Mouse (Mus musculus): ENCODE data around the gene Foxk2. TPM values are rescaled to one million over a fixed set of nuclear protein-coding genes. Genes with fewer than 3 reads are reported as not detected.
"Not testable (repeated sequence)": the region's sequence is repeated elsewhere in the genome, so short reads cannot be mapped to it uniquely, and the experiment has no call there.

Gene Foxk2
- polyA plus RNA-seq, 1 experiment from 2014 or later: 6.0 TPM

DNA sequence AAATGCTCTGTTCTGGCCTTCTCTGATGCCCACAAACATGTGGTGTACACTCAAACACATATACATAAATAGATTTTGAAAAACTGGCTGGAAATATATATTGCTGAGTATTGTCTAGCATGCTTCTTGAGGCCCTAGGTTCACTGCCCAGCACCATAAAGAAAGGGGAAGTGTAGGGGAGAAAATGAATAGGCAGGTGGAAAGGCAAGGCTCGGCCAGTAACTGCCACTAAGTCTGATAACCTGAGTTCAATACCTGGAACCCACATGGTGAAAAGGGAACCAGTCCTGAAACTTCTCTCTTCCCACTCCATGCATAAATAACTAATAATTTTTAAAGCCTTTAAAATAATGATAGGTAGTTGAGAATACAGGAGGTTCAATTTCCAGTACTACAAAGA lies 79.9 kb downstream of the Foxk2 start:
- H3K27me3 ChIP-seq (replicated peaks): no peaks in the 10 kb centered on the region
- H3K4me2 ChIP-seq: no peak overlapping the region
- no peak for ATAC-seq (ENCODE audit: insufficient number of reproducible peaks, low FRiP score)
- peaks cover 35% of the 10 kb centered on the region for H3K36me3 ChIP-seq
- H3K4me3 ChIP-seq: no peak overlapping the region
- H3K4me1 ChIP-seq (replicated peaks): no peaks in the 10 kb centered on the region
- WGBS: 81% methylated on average over 1 of the region's 1 CpGs
- no peak overlapping the region for H3K27ac ChIP-seq (ENCODE audit: poor library complexity, severe bottlenecking)
- no peak overlapping the region for H3K9ac ChIP-seq
- H3K9me3 ChIP-seq (replicated peaks): no peaks in the 10 kb centered on the region

GRCm38 (mm10) chr11:121340287-121340686 lies 80.5 kb downstream of the Foxk2 start:
- Histone ChIP-seq H3K4me3 (no peak overlapping the region), H3K27me3 (replicated peaks) (no peaks in the 10 kb centered on the region), H3K36me3 (peaks cover 30% of the 10 kb centered on the region), H3K4me2 (no peak overlapping the region), H3K9ac (no peak overlapping the region), H3K27ac (ENCODE audit: poor library complexity, severe bottlenecking) (no peak overlapping the region), H3K4me1 (replicated peaks) (no peaks in the 10 kb centered on the region), H3K9me3 (replicated peaks) (no peaks in the 10 kb centered on the region)
- WGBS: 85% methylated on average over 1 of the region's 1 CpGs
- ATAC-seq (ENCODE audit: insufficient number of reproducible peaks, low FRiP score): no peak

GRCm38 (mm10) chr11:121342423-121342822 lies 82.6 kb downstream of the Foxk2 start:
- H3K4me2 ChIP-seq; H3K9me3 ChIP-seq (replicated peaks): not testable (repeated sequence)
- peaks cover 30% of the 10 kb centered on the region for H3K36me3 ChIP-seq

DNA sequence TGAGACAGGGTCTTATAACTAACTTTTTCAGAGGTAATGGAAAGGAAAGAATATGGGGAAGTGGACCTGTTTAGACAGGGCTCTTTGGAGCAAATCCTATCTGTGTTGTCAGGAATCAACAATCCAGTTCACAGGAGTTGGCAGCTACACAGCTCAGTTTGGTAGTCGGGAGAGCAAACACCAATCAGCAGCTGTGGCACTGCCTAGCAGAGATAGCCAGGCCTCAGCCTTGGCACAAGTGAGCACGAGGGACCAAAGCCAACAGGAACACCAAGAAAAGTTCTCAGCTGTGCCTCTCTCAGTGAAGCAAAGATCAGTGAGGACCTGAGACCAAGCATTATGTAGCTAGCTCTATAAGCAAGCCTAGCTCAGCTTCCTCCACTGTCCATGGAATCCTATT lies 87.2 kb downstream of the Foxk2 start:
- no peak for ATAC-seq (ENCODE audit: insufficient number of reproducible peaks, low FRiP score)
- Histone ChIP-seq H3K4me3 (no peak overlapping the region), H3K36me3 (peaks cover 41% of the 10 kb centered on the region), H3K27ac (ENCODE audit: poor library complexity, severe bottlenecking) (no peak overlapping the region), H3K27me3 (replicated peaks) (no peaks in the 10 kb centered on the region), H3K9me3 (replicated peaks) (no peaks in the 10 kb centered on the region), H3K4me1 (replicated peaks) (0 out of 2 replicates have a peak, but pooled peaks cover 7% of the 10 kb centered on the region), H3K9ac (no peak overlapping the region), H3K4me2 (no peak overlapping the region)
- 82% methylated on average over 2 of the region's 2 CpGs for WGBS

More at GRCm38 (mm10) chr11:121342423-121342822, 82.6 kb downstream of the Foxk2 start:
- not testable (repeated sequence) for H3K4me1 ChIP-seq (replicated peaks); H3K27me3 ChIP-seq (replicated peaks); H3K27ac ChIP-seq (ENCODE audit: poor library complexity, severe bottlenecking); H3K4me3 ChIP-seq; ATAC-seq (ENCODE audit: insufficient number of reproducible peaks, low FRiP score); H3K9ac ChIP-seq
- WGBS: 10% methylated on average over 1 of the region's 1 CpGs

DNA sequence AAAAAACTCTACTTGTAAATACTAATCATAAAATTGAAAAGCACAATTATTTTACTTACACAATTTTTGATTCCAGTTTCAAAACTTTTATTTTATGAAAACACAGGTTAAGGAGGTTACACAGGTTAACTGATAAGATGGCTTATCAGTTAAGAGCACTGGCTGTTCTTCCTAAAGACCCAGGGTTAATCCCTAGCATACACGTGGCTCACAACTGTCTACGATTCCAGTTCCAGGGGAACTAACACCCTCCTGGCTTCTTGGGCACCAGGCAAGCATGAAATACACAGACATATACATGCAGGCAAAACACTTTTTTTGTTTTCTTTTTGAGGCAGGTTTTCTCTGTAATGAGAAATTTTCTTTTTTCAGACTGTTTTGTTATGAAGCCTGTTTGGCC lies 88.4 kb downstream of the Foxk2 start:
- H3K4me2 ChIP-seq: no peak overlapping the region
- H3K9ac ChIP-seq: no peak overlapping the region
- H3K9me3 ChIP-seq (replicated peaks): no peaks in the 10 kb centered on the region
- no peak overlapping the region for H3K27ac ChIP-seq (ENCODE audit: poor library complexity, severe bottlenecking)
- 89% methylated on average over 2 of the region's 2 CpGs for WGBS
- no peak overlapping the region for H3K4me3 ChIP-seq
- ATAC-seq (ENCODE audit: insufficient number of reproducible peaks, low FRiP score): no peak
- peaks cover 17% of the 10 kb centered on the region for H3K4me1 ChIP-seq (replicated peaks)
- H3K36me3 ChIP-seq: peaks cover 41% of the 10 kb centered on the region
- H3K27me3 ChIP-seq (replicated peaks): no peaks in the 10 kb centered on the region

DNA sequence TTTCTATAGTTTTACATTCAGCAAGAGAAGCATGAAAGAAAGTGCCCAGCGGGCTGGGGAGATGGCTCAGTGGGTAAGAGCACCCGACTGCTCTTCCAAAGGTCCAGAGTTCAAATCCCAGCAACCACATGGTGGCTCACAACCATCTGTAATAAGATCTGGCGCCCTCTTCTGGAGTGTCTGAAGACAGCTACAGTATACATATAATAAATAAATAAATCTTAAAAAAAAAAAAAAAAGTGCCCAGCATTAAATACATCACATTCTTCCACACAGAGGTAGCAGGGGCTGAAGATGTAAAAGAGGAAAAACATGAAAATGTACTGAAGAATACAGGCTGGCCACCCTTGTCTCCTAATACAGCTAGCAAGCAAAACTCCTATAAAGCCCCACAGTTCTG lies 88.9 kb downstream of the Foxk2 start:
- not testable (repeated sequence) for H3K27ac ChIP-seq (ENCODE audit: poor library complexity, severe bottlenecking); H3K9me3 ChIP-seq (replicated peaks); H3K27me3 ChIP-seq (replicated peaks); H3K9ac ChIP-seq; ATAC-seq (ENCODE audit: insufficient number of reproducible peaks, low FRiP score); H3K4me2 ChIP-seq; H3K4me3 ChIP-seq
- H3K4me1 ChIP-seq (replicated peaks): peaks cover 21% of the 10 kb centered on the region
- 82% methylated on average over 3 of the region's 3 CpGs for WGBS
- peaks cover 41% of the 10 kb centered on the region for H3K36me3 ChIP-seq

DNA sequence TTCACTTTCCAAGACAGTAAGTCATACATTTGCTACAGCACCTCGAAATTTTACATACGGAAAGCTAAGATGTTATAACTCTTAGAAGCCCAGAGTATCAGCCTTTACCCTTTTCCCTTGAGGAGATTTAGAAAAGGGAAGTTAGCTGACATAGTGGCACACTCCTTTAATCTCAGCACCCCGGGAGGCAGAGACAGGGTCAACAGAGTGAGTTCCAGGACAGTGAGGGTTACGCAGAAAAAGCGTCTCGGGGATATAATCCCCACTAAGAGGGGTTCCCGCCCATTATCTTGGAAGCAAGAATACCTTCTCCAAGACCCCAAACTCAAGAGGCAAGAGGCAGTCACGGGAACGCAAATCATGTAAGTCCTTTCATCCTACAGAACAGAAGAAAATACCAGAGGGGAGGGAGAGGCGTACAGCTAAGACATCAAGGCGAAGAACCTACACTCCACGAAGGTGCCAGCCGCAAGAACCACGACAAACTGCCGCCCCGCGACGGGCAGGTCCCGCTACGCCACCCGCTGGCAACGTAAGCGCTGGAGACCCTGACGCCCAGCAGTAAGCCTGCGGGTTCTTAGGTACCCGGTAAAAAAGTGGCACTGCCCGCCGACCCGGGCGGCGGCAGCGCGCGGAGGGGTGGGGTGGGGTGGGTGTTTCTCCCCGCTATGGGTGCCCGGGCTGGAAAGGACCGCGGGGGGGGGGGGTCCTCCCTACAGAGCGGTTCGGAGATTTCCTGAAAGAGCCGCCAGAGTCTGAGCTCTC lies 93.7 kb downstream of the Foxk2 start:
- Histone ChIP-seq H3K27ac (ENCODE audit: poor library complexity, severe bottlenecking) (peak overlapping the region; percentile 85), H3K4me1 (replicated peaks) (peaks cover 21% of the 10 kb centered on the region), H3K9me3 (replicated peaks) (no peaks in the 10 kb centered on the region), H3K27me3 (replicated peaks) (no peaks in the 10 kb centered on the region), H3K4me3 (peak overlapping the region; percentile 99), H3K9ac (peak overlapping the region; percentile 96), H3K36me3 (peaks cover 19% of the 10 kb centered on the region), H3K4me2 (peak overlapping the region; percentile 99)
- 2% methylated on average over 39 of the region's 41 CpGs for WGBS
- peak; percentile 53; the same call in 1 of the 2 replicates for ATAC-seq (ENCODE audit: insufficient number of reproducible peaks, low FRiP score)

GRCm38 (mm10) chr11:121354091-121354707 lies 94.4 kb downstream of the Foxk2 start, which contains the start of gene Wdr45b:
Gene Wdr45b (minus strand): TSS chr11:121354445.
- Histone ChIP-seq H3K9me3 (replicated peaks) (no peaks in the 10 kb centered on the region), H3K4me2 (peak within 1 kb of the TSS; percentile 99), H3K27me3 (replicated peaks) (no peaks in the 10 kb centered on the region), H3K4me3 (peak within 1 kb of the TSS; percentile 99), H3K36me3 (peaks cover 13% of the 10 kb centered on the region), H3K27ac (ENCODE audit: poor library complexity, severe bottlenecking) (peak within 1 kb of the TSS; percentile 85), H3K9ac (peak within 1 kb of the TSS; percentile 96), H3K4me1 (replicated peaks) (peaks cover 21% of the 10 kb centered on the region)
- WGBS: under 1% methylated on average over 69 of the region's 69 CpGs
- peak; percentile 98 for ATAC-seq (ENCODE audit: insufficient number of reproducible peaks, low FRiP score)

Other genes with a start within 250 kb of the Foxk2 start
- not detected in 2 replicates for gene Cd7, start 220.6 kb upstream of the Foxk2 start, polyA plus RNA-seq (2016; fragmentation: Nextera tagmentation; extraction: Ambion mirVana)
- gene Sectm1b, start 196.4 kb upstream of the Foxk2 start, polyA plus RNA-seq (2016; fragmentation: Nextera tagmentation; extraction: Ambion mirVana): not detected in 2 replicates
- gene Sectm1a, start 178.8 kb upstream of the Foxk2 start, polyA plus RNA-seq (2016; fragmentation: Nextera tagmentation; extraction: Ambion mirVana): not detected in 2 replicates
- not detected in 2 replicates for gene Tex19.2, start 141.3 kb upstream of the Foxk2 start, polyA plus RNA-seq (2016; fragmentation: Nextera tagmentation; extraction: Ambion mirVana)
- gene Tex19.1, start 113.8 kb upstream of the Foxk2 start, polyA plus RNA-seq (2016; fragmentation: Nextera tagmentation; extraction: Ambion mirVana): 0.15 and 0.54 TPM in 2 replicates
- not detected in 2 replicates for gene Uts2r, start 99.7 kb upstream of the Foxk2 start, polyA plus RNA-seq (2016; fragmentation: Nextera tagmentation; extraction: Ambion mirVana)
- gene Hexdc, start 55.6 kb upstream of the Foxk2 start, polyA plus RNA-seq (2016; fragmentation: Nextera tagmentation; extraction: Ambion mirVana): 7.8 and 8.4 TPM in 2 replicates
- 27.2 and 31.8 TPM in 2 replicates for gene Ogfod3, start 55.3 kb upstream of the Foxk2 start, polyA plus RNA-seq (2016; fragmentation: Nextera tagmentation; extraction: Ambion mirVana)
- gene Cybc1, start 30.7 kb upstream of the Foxk2 start, polyA plus RNA-seq (2016; fragmentation: Nextera tagmentation; extraction: Ambion mirVana): 22.6 and 23.3 TPM in 2 replicates
- 47.3 and 56.8 TPM in 2 replicates for gene Narf, start 22.7 kb upstream of the Foxk2 start, polyA plus RNA-seq (2016; fragmentation: Nextera tagmentation; extraction: Ambion mirVana)
- gene Wdr45b, start 94.5 kb downstream of the Foxk2 start, polyA plus RNA-seq (2016; fragmentation: Nextera tagmentation; extraction: Ambion mirVana): 69.9 and 71.2 TPM in 2 replicates
- gene Rab40b, start 128.3 kb downstream of the Foxk2 start, polyA plus RNA-seq (2016; fragmentation: Nextera tagmentation; extraction: Ambion mirVana): 3.8 and 4.4 TPM in 2 replicates
- gene Fn3krp, start 161.4 kb downstream of the Foxk2 start, polyA plus RNA-seq (2016; fragmentation: Nextera tagmentation; extraction: Ambion mirVana): 4.1 and 4.3 TPM in 2 replicates
- gene Fn3k, start 174.9 kb downstream of the Foxk2 start, polyA plus RNA-seq (2016; fragmentation: Nextera tagmentation; extraction: Ambion mirVana): 6.2 TPM in 2 replicates
- gene Tbcd, start 192.0 kb downstream of the Foxk2 start, polyA plus RNA-seq (2016; fragmentation: Nextera tagmentation; extraction: Ambion mirVana): 24.4 and 26.6 TPM in 2 replicates